Mouse (Mus musculus): ENCODE data around the gene Gm42791. TPM values are rescaled to one million over a fixed set of nuclear protein-coding genes. Genes with fewer than 3 reads are reported as not detected.
A peak's percentile ranks its signal among the peaks of the same experiment; 100 is the strongest.

Gm42791 gene
- total and polyA plus RNA-seq, 3 experiments: 0.42 to 1.3 TPM; not detected in 1

DNA sequence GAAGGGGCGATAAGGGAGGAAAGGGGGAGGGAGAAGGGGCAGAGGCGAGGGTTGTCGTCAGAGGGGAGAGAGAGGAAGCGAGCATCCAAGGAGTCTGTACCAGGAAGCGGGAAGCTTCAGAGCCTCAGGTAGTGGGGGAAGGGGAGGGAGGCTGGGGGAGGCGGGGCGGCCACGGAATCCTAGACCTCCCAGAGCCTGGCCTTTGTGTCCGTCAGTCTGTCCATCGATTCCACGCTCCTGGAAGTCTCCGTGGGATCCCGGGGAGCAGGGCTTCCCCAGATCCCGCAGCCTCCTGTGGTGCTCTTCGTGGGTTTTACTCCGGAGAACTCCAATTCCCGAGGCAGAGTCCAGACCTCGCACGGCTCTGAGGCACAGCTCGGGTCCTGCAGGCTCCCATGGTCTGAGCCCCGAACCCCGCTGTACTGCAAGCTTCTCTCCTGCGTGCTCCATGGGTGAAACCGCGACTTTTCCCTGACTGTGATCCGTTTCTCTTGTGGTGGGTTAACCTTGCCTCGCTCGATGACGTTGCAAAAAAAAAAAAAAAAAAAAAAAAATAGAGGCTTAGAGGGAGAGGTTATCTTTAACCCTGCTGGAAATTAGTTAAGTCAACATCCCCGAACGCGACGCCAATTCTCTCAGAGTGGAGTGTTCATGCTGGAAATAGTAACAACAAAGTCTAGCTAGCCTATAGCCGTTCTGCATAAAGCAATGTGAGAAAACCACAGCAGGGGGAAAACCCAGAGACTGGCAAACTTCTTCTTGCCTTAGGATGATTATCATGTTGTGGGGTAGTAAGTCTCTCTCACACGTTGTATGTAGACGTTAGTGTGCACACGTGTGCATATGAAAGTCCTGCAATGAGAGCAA, 20.6 kb upstream of the Gm42791 start:
- peak overlapping the region; percentile 85 for H3K9ac ChIP-seq (ENCODE audit: insufficient read depth, low read depth)
- peaks cover 10 to 44% of the 10 kb centered on the region in 2 experiments for H3K4me1 ChIP-seq (ENCODE audit: control insufficient read depth in 1 of 2, insufficient read depth in 2 of 2)
- no peaks in the 10 kb centered on the region for H3K27me3 ChIP-seq (replicated peaks)
- H3K4me2 ChIP-seq (ENCODE audit: insufficient read depth, low read depth, poor library complexity, severe bottlenecking): peak overlapping the region; percentile 96
- H3K27ac ChIP-seq (ENCODE audit: insufficient read depth, low read depth): peak overlapping the region; percentile 76
- TF ChIP-seq HCFC1 (IDR thresholded peaks at IDR 0.05; ENCODE audit: low read depth, low read length) (peak; percentile 25; the same call in 1 of the 2 replicates), MAX (IDR thresholded peaks at IDR 0.05; ENCODE audit: low read length) (peak; percentile 44; the same call in 1 of the 2 replicates), RCOR1 (conservative IDR thresholded peaks at IDR 0.05; ENCODE audit: low read depth, low read length) (no peak), JUND (conservative IDR thresholded peaks at IDR 0.05; ENCODE audit: low read depth, low read length) (no peak), TBP (conservative IDR thresholded peaks at IDR 0.05; ENCODE audit: low read depth, low read length) (0 out of 2 replicates have a peak, but pooled peaks have one; percentile 50), MXI1 (IDR thresholded peaks at IDR 0.05; ENCODE audit: low read depth, low read length) (no peak), RAD21 (IDR thresholded peaks at IDR 0.05; ENCODE audit: low read depth, low read length) (no peak), BHLHE40 (IDR thresholded peaks at IDR 0.05; ENCODE audit: low read depth, low read length) (peak; percentile 86), TCF12 (IDR thresholded peaks at IDR 0.05; ENCODE audit: low read depth, low read length) (peak; percentile 39; the same call in 1 of the 2 replicates), ZNF384 (IDR thresholded peaks at IDR 0.05; ENCODE audit: low read depth, low read length) (peak; percentile 94), MAFK (IDR thresholded peaks at IDR 0.05; ENCODE audit: insufficient replicate concordance, low read length) (peak; percentile 40; the same call in 1 of the 2 replicates), SIN3A (IDR thresholded peaks at IDR 0.05; ENCODE audit: low read length) (peak; percentile 22), MEF2A (IDR thresholded peaks at IDR 0.05; ENCODE audit: borderline replicate concordance, low read depth, low read length) (peak; percentile 96), MYC (IDR thresholded peaks at IDR 0.05; ENCODE audit: low read depth, low read length) (peak; percentile 81), IRF4 (IDR thresholded peaks at IDR 0.05; ENCODE audit: low read depth, low read length) (no peak; the same call in 1 of the 2 replicates), ETS1 (conservative IDR thresholded peaks at IDR 0.05; ENCODE audit: low read depth, low read length) (peak; percentile 76), EP300 (IDR thresholded peaks at IDR 0.05; ENCODE audit: low read length) (peak; percentile 65; the same call in 1 of the 2 replicates)
- H3K36me3 ChIP-seq (replicated peaks in 1 of 2; ENCODE audit: control insufficient read depth in 1 of 2, insufficient read depth in 1 of 2, low read length in 1 of 2): peaks cover 0 to 2% of the 10 kb centered on the region in 2 experiments
- dilution Hi-C loops (cut with MboI; ENCODE audit: extremely low pct_ligation_motif_present, extremely low pct_unique_long_range_greater_than_20kb, low sequenced_read_pairs): no loop called here
- no peaks in the 10 kb centered on the region for H3K79me2 ChIP-seq (replicated peaks; ENCODE audit: control insufficient read depth, extremely low read depth, insufficient read depth, poor library complexity, severe bottlenecking)
- H3K4me3 ChIP-seq (replicated peaks in 1 of 3; ENCODE audit: low read depth in 2 of 3, low read length in 2 of 3, poor library complexity in 1 of 3): peak overlapping the region; percentile 58 to 76 (median 66)
- H3K9me3 ChIP-seq (replicated peaks; ENCODE audit: low read length): peaks cover 8% of the 10 kb centered on the region
- in situ Hi-C loops (cut with MboI; ENCODE audit: low pct_ligation_motif_present, low pct_unique_long_range_greater_than_20kb, low sequenced_read_pairs): no loop called here
- DNase-seq (ENCODE audit: extremely low read depth): peak; percentile 87
